Mouse (Mus musculus): ENCODE data around the gene Sparc. TPM values are rescaled to one million over a fixed set of nuclear protein-coding genes. Genes with fewer than 3 reads are reported as not detected.

Gene Sparc
- polyA plus RNA-seq, 1 experiment from 2014 or later, result 1,182 TPM

DNA sequence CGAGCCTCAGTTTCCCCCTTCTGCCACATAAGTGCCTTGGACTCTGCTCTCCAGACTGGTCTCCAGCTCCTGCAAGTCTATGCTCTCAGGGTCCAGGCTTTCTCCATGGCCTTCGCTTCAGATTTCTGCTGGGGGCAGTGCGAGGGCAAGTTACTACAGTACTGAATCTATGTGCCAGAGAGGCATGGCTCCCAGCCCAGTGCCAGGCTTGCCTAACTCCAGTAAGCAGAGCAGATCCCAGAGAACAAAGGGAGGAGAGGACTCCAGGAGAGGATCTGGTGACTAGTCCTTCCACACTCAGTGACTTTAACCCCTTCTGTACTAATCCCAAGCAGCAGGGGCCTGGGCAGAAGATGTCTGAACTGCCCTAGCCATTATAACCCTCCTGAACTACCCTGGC is 58.3 kb downstream of the Sparc start:
- H3K27me3 ChIP-seq (ENCODE audit: control insufficient read depth, insufficient read depth, low read length), result peaks cover 3% of the 10 kb centered on the region; the same call in 1 of the 2 replicates
- no peaks in the 10 kb centered on the region for H3K36me3 ChIP-seq (ENCODE audit: control insufficient read depth, insufficient read depth, low read length)
- peaks cover 12% of the 10 kb centered on the region for H3K4me1 ChIP-seq (ENCODE audit: control insufficient read depth, insufficient read depth, low read length)
- H3K4me3 ChIP-seq (ENCODE audit: low read depth, low read length), result no peak overlapping the region
- H3K9me3 ChIP-seq (replicated peaks; ENCODE audit: control insufficient read depth, low read length), result no peaks in the 10 kb centered on the region
- no peak for ATAC-seq (replicated peaks; ENCODE audit: insufficient number of reproducible peaks, low FRiP score, low TSS enrichment)
- H3K4me2 ChIP-seq, result no peak overlapping the region
- H3K27ac ChIP-seq (ENCODE audit: low read depth, low read length), result no peak overlapping the region
- no peak overlapping the region for H3K9ac ChIP-seq (ENCODE audit: low read depth, low read length)
- 81% methylated on average over 3 of the region's 3 CpGs for WGBS (ENCODE audit: insufficient replicate concordance)

DNA sequence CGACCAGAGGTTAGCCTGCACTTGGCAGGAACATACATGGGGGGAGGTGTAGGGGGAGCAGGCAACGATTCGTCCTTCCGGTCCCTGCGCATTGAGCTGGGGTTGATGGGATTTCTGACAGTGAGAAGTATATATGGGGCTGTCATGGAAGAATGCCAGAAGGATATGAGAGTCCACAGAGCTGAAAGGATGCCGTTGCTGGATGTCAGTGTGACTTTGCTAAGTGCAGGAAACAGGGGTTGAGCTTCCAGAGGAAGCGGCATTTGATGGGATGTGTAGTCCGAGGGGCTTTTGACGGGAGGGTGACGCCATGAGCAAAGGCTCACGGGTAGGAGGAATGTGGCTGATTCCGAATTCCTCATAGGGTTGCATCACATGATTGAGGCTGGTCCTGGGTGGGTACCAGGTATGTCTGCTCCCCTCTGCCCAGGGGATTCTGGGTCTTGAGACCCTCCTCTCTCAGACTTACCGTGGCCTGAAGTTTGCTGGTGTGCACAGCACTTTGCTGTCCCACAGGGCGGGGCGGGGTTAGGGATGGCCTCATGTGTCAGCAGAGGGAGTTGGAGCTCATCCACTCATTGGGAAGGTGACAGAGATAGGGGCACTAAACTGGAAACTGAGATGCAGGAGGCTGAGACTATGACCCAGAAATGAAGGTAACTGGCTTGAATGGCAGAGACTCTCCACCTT is 64.7 kb downstream of the Sparc start:
- no peaks in the 10 kb centered on the region for H3K27me3 ChIP-seq (ENCODE audit: control insufficient read depth, insufficient read depth, low read length)
- WGBS (ENCODE audit: insufficient replicate concordance), result 69% methylated on average over 15 of the region's 15 CpGs
- no peak overlapping the region for H3K27ac ChIP-seq (ENCODE audit: low read depth, low read length)
- H3K9me3 ChIP-seq (replicated peaks; ENCODE audit: control insufficient read depth, low read length), result no peaks in the 10 kb centered on the region
- no peak overlapping the region for H3K4me2 ChIP-seq
- ATAC-seq (replicated peaks; ENCODE audit: insufficient number of reproducible peaks, low FRiP score, low TSS enrichment), result no peak
- no peak overlapping the region for H3K9ac ChIP-seq (ENCODE audit: low read depth, low read length)
- H3K4me1 ChIP-seq (ENCODE audit: control insufficient read depth, insufficient read depth, low read length), result no peaks in the 10 kb centered on the region
- no peaks in the 10 kb centered on the region for H3K36me3 ChIP-seq (ENCODE audit: control insufficient read depth, insufficient read depth, low read length)
- H3K4me3 ChIP-seq (ENCODE audit: low read depth, low read length), result no peak overlapping the region

DNA sequence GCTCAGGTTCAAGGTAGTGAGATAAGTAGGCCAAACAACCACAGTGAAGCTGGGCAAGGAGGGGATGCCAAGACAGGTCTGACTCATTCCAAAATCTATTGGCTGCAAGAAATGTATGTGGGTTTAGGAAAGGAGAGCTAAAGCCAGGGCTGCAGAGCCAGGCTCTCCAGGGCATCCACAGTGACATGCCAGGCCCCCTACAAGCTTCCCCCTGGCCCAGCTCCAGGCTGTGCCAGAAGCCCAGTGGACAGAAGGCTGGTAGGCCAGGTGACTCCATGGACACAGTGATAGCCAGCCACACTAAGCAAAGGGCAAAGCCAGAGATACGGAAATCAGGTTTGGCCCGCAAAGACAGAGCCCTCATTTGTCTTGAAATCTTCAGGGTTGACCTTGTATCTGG is 66.1 kb downstream of the Sparc start:
- no peak overlapping the region for H3K9ac ChIP-seq (ENCODE audit: low read depth, low read length)
- H3K27me3 ChIP-seq (ENCODE audit: control insufficient read depth, insufficient read depth, low read length), result no peaks in the 10 kb centered on the region
- H3K9me3 ChIP-seq (replicated peaks; ENCODE audit: control insufficient read depth, low read length), result no peaks in the 10 kb centered on the region
- H3K27ac ChIP-seq (ENCODE audit: low read depth, low read length), result no peak overlapping the region
- 94% methylated on average over 2 of the region's 2 CpGs for WGBS (ENCODE audit: insufficient replicate concordance)
- H3K4me2 ChIP-seq, result no peak overlapping the region
- H3K4me3 ChIP-seq (ENCODE audit: low read depth, low read length), result no peak overlapping the region
- ATAC-seq (replicated peaks; ENCODE audit: insufficient number of reproducible peaks, low FRiP score, low TSS enrichment), result no peak
- H3K36me3 ChIP-seq (ENCODE audit: control insufficient read depth, insufficient read depth, low read length), result no peaks in the 10 kb centered on the region
- H3K4me1 ChIP-seq (ENCODE audit: control insufficient read depth, insufficient read depth, low read length), result no peaks in the 10 kb centered on the region

Other genes with a start within 250 kb of the Sparc start
- gene Slc36a2, start 238.1 kb downstream of the Sparc start, polyA plus RNA-seq (2014; fragmentation: Nextera tagmentation; extraction: Ambion mirVana), result 3.5 TPM in 2 replicates
- 0.59 and 2.0 TPM in 2 replicates for gene Slc36a1, start 218.8 kb downstream of the Sparc start, polyA plus RNA-seq (2014; fragmentation: Nextera tagmentation; extraction: Ambion mirVana)
- gene Fat2, start 86.6 kb downstream of the Sparc start, polyA plus RNA-seq (2014; fragmentation: Nextera tagmentation; extraction: Ambion mirVana), result not detected in 2 replicates
- gene Atox1, start 38.1 kb upstream of the Sparc start, polyA plus RNA-seq (2014; fragmentation: Nextera tagmentation; extraction: Ambion mirVana), result 273 and 292 TPM in 2 replicates
- 125 and 133 TPM in 2 replicates for gene G3bp1, start 46.5 kb upstream of the Sparc start, polyA plus RNA-seq (2014; fragmentation: Nextera tagmentation; extraction: Ambion mirVana)
- not detected in 2 replicates for gene Glra1, start 185.0 kb upstream of the Sparc start, polyA plus RNA-seq (2014; fragmentation: Nextera tagmentation; extraction: Ambion mirVana)